Mouse (Mus musculus): ENCODE measurements around the gene Cmas.

- TF ChIP-seq CTCF (IDR thresholded peaks at IDR 0.05; ENCODE audit: borderline replicate concordance, extremely low read depth, insufficient read depth, insufficient read length) (no peak), POLR2A (IDR thresholded peaks at IDR 0.05; ENCODE audit: borderline replicate concordance, extremely low read depth, insufficient read depth, insufficient read length, poor library complexity, severe bottlenecking) (no peak)
Observed at GRCm38 (mm10) chr6:142738637-142739036, 17.8 kb upstream of the Cmas start.
